Mouse (Mus musculus): ENCODE data around the gene Hoxd9. TPM values are rescaled to one million over a fixed set of nuclear protein-coding genes. Genes with fewer than 3 reads are reported as not detected.

Gene Hoxd9
- polyA plus RNA-seq, 1 experiment from 2014 or later: 67.0 TPM

DNA sequence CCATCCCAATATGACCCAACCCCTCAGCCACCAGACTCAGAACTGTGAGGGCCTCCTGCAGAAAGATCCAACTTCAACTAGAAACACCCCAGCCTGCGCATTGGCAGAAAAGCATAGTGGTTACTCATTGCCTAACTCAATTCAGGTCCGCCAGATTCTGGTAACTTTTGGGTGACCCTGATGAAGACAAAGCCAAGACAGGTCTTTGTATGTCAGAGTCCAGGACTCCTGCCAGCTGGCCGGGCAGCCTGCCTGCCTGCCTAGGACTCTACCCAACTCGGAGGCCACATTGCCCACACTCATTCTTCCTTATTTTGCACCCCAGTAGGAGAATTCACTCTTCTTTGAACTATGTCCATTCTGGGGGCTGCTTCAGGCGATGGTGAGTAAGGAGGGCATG is 29.0 kb downstream of the Hoxd9 start, which contains the start of gene Gm28230:
Gene Gm28230, plus strand, starts transcription at position 178 of the 400 bp plus-strand sequence.
- no peak for TF ChIP-seq CTCF (IDR thresholded peaks at IDR 0.05; ENCODE audit: low read depth)
- peaks cover 33% of the 10 kb centered on the region for H3K4me1 ChIP-seq (replicated peaks; ENCODE audit: insufficient read depth, low read length)
- peak within 1 kb of the TSS; percentile 30 for H3K4me3 ChIP-seq (replicated peaks; ENCODE audit: low read depth, low read length)
- DNase-seq (ENCODE audit: low spot score) (no peak), ATAC-seq (replicated peaks; ENCODE audit: low FRiP score, low read depth) (no peak)
- H3K27me3 ChIP-seq (ENCODE audit: insufficient read depth, low read length): no peaks in the 10 kb centered on the region
- WGBS: 61% methylated on average over 5 of the region's 5 CpGs
- peak within 1 kb of the TSS; percentile 65 for H3K4me2 ChIP-seq (ENCODE audit: low read length)
- H3K9me3 ChIP-seq (replicated peaks; ENCODE audit: low read length): no peaks in the 10 kb centered on the region
- H3K9ac ChIP-seq (ENCODE audit: low read depth, low read length): peak within 1 kb of the TSS; percentile 59
- H3K27ac ChIP-seq: peak within 1 kb of the TSS; percentile 76
- 0 out of 2 replicates have a peak, but pooled peaks cover 4% of the 10 kb centered on the region for H3K36me3 ChIP-seq (ENCODE audit: insufficient read depth, low read length)

DNA sequence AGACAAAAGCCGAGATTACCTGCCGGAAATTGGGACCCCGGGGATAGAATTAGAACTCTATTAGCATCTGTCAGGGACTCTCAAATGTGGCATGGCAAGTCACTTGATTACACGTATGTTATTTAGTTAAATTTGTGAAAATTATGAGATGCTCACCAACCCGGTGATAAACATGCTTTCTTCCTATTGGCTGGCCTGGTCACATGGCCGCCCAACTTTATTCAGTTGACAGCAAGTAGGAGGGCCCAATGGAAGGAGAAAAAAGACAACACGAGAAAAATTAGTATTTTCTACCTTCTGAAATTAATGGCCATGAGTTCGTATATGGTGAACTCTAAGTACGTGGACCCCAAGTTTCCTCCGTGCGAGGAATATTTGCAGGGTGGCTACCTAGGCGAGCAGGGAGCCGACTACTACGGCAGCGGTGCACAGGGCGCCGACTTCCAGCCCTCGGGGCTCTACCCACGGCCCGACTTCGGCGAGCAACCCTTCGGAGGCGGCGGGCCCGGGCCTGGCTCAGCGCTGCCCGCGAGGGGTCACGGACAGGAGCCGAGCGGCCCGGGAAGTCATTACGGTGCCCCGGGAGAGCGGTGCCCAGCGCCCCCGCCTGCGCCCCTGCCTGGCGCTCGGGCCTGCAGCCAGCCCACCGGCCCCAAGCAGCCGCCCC is 29.6 kb downstream of the Hoxd9 start:
- ATAC-seq (replicated peaks; ENCODE audit: low FRiP score, low read depth) (peak; percentile 38), DNase-seq (ENCODE audit: low spot score) (no peak)
- no peak for TF ChIP-seq CTCF (IDR thresholded peaks at IDR 0.05; ENCODE audit: low read depth)
- Histone ChIP-seq H3K4me1 (replicated peaks; ENCODE audit: insufficient read depth, low read length) (peaks cover 36% of the 10 kb centered on the region), H3K9me3 (replicated peaks; ENCODE audit: low read length) (no peaks in the 10 kb centered on the region), H3K9ac (ENCODE audit: low read depth, low read length) (peak overlapping the region; percentile 59), H3K36me3 (ENCODE audit: insufficient read depth, low read length) (0 out of 2 replicates have a peak, but pooled peaks cover 4% of the 10 kb centered on the region), H3K4me2 (ENCODE audit: low read length) (peak overlapping the region; percentile 65), H3K4me3 (replicated peaks; ENCODE audit: low read depth, low read length) (peak overlapping the region; percentile 30), H3K27me3 (ENCODE audit: insufficient read depth, low read length) (no peaks in the 10 kb centered on the region), H3K27ac (peak overlapping the region; percentile 76)
- WGBS: 18% methylated on average over 43 of the region's 43 CpGs

DNA sequence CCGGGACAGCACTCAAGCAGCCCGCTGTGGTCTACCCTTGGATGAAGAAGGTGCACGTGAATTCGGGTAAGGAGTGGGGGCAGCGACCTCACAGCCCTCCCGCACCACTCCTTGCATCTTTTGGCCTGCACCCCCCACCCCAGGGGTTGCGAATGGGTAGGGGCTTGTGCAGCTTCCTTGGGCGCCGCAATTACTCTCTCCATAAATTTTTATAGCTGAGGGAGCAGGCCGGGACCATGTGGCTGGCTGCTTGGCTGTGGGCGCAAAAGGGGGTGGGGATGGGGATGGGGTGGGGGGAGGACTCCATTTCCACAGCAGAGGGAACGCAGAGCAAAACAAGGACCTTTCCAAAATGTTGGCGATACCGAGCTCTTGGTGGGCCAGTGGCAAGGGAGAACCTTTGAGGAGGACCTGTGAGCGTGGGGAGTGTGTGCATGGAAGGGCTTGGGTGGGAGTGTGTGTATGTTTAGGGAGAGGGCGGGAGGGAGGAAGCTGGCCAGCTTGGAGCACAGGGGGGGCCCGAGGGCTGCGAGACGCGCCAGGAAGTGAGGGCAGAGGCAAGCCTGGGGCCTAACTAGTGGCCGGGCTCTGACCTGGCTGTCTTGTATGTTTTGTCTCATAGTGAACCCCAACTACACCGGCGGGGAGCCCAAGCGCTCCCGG is 30.2 kb downstream of the Hoxd9 start:
- no peaks in the 10 kb centered on the region for H3K27me3 ChIP-seq (ENCODE audit: insufficient read depth, low read length)
- peak overlapping the region; percentile 76 for H3K27ac ChIP-seq
- H3K4me2 ChIP-seq (ENCODE audit: low read length): peak overlapping the region; percentile 65
- no peak for TF ChIP-seq CTCF (IDR thresholded peaks at IDR 0.05; ENCODE audit: low read depth)
- no peaks in the 10 kb centered on the region for H3K9me3 ChIP-seq (replicated peaks; ENCODE audit: low read length)
- H3K4me3 ChIP-seq (replicated peaks; ENCODE audit: low read depth, low read length): peak overlapping the region; percentile 30
- WGBS: 16% methylated on average over 25 of the region's 25 CpGs
- no peak for DNase-seq (ENCODE audit: low spot score)
- peak; percentile 63 for ATAC-seq (replicated peaks; ENCODE audit: low FRiP score, low read depth)
- peaks cover 40% of the 10 kb centered on the region for H3K4me1 ChIP-seq (replicated peaks; ENCODE audit: insufficient read depth, low read length)
- H3K36me3 ChIP-seq (ENCODE audit: insufficient read depth, low read length): 0 out of 2 replicates have a peak, but pooled peaks cover 4% of the 10 kb centered on the region
- H3K9ac ChIP-seq (ENCODE audit: low read depth, low read length): peak overlapping the region; percentile 59

DNA sequence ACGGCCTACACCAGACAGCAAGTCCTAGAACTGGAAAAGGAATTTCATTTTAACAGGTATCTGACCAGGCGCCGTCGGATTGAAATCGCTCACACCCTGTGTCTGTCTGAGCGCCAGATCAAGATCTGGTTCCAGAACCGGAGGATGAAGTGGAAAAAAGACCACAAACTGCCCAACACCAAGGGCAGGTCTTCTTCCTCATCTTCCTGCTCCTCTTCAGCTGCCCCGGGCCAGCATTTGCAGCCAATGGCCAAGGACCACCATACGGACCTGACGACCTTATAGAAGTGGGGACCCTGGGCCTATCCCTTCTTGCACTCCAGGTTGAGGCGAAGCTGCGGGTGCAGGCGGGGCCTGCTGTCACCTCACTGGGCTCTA is 30.8 kb downstream of the Hoxd9 start:
- peaks cover 37% of the 10 kb centered on the region; the same call in 1 of the 2 replicates for H3K4me1 ChIP-seq (replicated peaks; ENCODE audit: insufficient read depth, low read length)
- peak overlapping the region; percentile 62 for H3K27ac ChIP-seq
- WGBS: 47% methylated on average over 13 of the region's 13 CpGs

DNA sequence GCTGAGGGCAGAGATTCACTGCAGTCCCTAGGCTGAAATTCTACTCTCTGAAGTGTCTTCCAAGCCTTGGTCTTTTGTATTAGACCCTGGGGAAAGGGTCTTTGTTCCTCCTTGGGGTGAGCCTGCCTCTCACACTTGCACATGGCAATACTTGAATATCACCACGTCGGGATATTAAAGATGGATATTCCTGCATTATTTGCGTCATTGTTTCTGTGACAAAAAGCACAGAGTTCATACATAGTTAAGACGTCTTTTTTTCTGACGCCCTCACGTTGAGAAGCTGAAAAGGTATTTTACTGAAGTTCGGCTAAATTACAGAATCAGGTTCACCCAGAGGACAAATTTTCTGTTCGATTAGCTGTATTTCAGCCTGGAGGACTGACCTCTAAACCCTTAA is 32.8 kb downstream of the Hoxd9 start:
- DNase-seq (ENCODE audit: low spot score) (no peak), ATAC-seq (replicated peaks; ENCODE audit: low FRiP score, low read depth) (no peak)
- WGBS: 58% methylated on average over 8 of the region's 8 CpGs
- 0 out of 2 replicates have a peak, but pooled peaks cover 4% of the 10 kb centered on the region for H3K36me3 ChIP-seq (ENCODE audit: insufficient read depth, low read length)
- no peak overlapping the region for H3K27ac ChIP-seq
- no peaks in the 10 kb centered on the region for H3K27me3 ChIP-seq (ENCODE audit: insufficient read depth, low read length)
- H3K4me1 ChIP-seq (replicated peaks; ENCODE audit: insufficient read depth, low read length): peaks cover 31% of the 10 kb centered on the region
- H3K9ac ChIP-seq (ENCODE audit: low read depth, low read length): no peak overlapping the region
- no peak overlapping the region for H3K4me2 ChIP-seq (ENCODE audit: low read length)
- TF ChIP-seq CTCF (IDR thresholded peaks at IDR 0.05; ENCODE audit: low read depth): no peak
- no peak overlapping the region for H3K4me3 ChIP-seq (replicated peaks; ENCODE audit: low read depth, low read length)
- H3K9me3 ChIP-seq (replicated peaks; ENCODE audit: low read length): no peaks in the 10 kb centered on the region

More for the DNA sequence above, 30.8 kb downstream of the Hoxd9 start:
- TF ChIP-seq CTCF (IDR thresholded peaks at IDR 0.05; ENCODE audit: low read depth): no peak
- Histone ChIP-seq H3K36me3 (ENCODE audit: insufficient read depth, low read length) (0 out of 2 replicates have a peak, but pooled peaks cover 4% of the 10 kb centered on the region), H3K9ac (ENCODE audit: low read depth, low read length) (peak overlapping the region; percentile 59; the same call in 1 of the 2 replicates), H3K27me3 (ENCODE audit: insufficient read depth, low read length) (no peaks in the 10 kb centered on the region), H3K4me2 (ENCODE audit: low read length) (peak overlapping the region; percentile 65), H3K4me3 (replicated peaks; ENCODE audit: low read depth, low read length) (peak overlapping the region; percentile 30; the same call in 1 of the 2 replicates), H3K9me3 (replicated peaks; ENCODE audit: low read length) (no peaks in the 10 kb centered on the region)
- DNase-seq (ENCODE audit: low spot score): no peak
- 0 out of 2 replicates have a peak, but pooled peaks have one; percentile 17 for ATAC-seq (replicated peaks; ENCODE audit: low FRiP score, low read depth)

DNA sequence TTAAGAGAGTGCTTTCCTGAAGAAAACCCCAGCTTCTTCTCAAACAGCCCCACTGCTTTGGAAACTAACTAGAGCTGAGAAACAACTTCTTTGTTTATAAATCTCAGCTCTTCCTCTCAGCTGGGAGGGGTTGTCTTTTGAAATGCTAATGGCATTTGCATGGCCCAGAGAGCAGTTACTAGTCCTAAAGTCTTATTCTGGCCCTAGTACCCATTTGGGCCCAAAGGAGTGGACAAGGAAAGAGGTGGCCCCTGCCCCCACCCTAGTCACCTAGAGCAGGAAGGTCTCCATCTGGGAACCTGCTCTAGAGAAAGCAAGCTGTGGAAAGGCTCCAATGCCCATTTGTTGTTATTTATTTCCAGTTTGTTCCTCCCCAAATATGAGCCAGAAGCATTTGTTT is 33.5 kb downstream of the Hoxd9 start:
- Histone ChIP-seq H3K9me3 (replicated peaks; ENCODE audit: low read length) (no peaks in the 10 kb centered on the region), H3K4me1 (replicated peaks; ENCODE audit: insufficient read depth, low read length) (peaks cover 37% of the 10 kb centered on the region), H3K27ac (0 out of 2 replicates have a peak overlapping the region, but pooled peaks have one; percentile 57), H3K4me3 (replicated peaks; ENCODE audit: low read depth, low read length) (no peak overlapping the region), H3K4me2 (ENCODE audit: low read length) (peak overlapping the region; percentile 2; the same call in 1 of the 2 replicates), H3K9ac (ENCODE audit: low read depth, low read length) (no peak overlapping the region), H3K36me3 (ENCODE audit: insufficient read depth, low read length) (0 out of 2 replicates have a peak, but pooled peaks cover 4% of the 10 kb centered on the region), H3K27me3 (ENCODE audit: insufficient read depth, low read length) (no peaks in the 10 kb centered on the region)
- DNase-seq (ENCODE audit: low spot score): no peak
- no peak for ATAC-seq (replicated peaks; ENCODE audit: low FRiP score, low read depth)
- TF ChIP-seq CTCF (IDR thresholded peaks at IDR 0.05; ENCODE audit: low read depth): no peak
